Mouse (Mus musculus) hindbrain, embryonic 12.5 days (tissue): ENCODE data around the gene Senp2. TPM values are rescaled to one million over a fixed set of nuclear protein-coding genes. Genes with fewer than 3 reads are reported as not detected.
A peak's percentile ranks its signal among the peaks of the same experiment; 100 is the strongest.

Experiments used
- ATAC-seq: fragments of 200-750 bp; cut with Nextera tagmentation; 2 replicates; pipeline ENCODE4 v1.8.0; 2017; ENCODE audit warnings: moderate TSS enrichment; ENCODE audit not compliant: low FRiP score
- H3K27ac ChIP-seq: fragments of 300-500 bp; sonication (generic); 2 replicates; pipeline ENCODE4 v1.5.1; 2016; ENCODE audit warnings: mild to moderate bottlenecking
- H3K27me3 ChIP-seq: fragments of 300-500 bp; sonication (generic); 2 replicates; pipeline ENCODE4 v1.6.1; 2016; ENCODE audit warnings: mild to moderate bottlenecking
- H3K36me3 ChIP-seq: fragments of 300-500 bp; sonication (generic); 2 replicates; pipeline ENCODE4 v1.6.1; 2016; ENCODE audit warnings: mild to moderate bottlenecking
- H3K4me1 ChIP-seq: fragments of 300-500 bp; sonication (generic); 2 replicates; pipeline ENCODE4 v1.6.1; 2016
- H3K4me2 ChIP-seq: fragments of 300-500 bp; sonication (generic); replicated peaks from 2 replicates; pipeline ENCODE4 v1.6.1; 2016; ENCODE audit warnings: mild to moderate bottlenecking
- H3K4me3 ChIP-seq: fragments of 300-500 bp; sonication (generic); 2 replicates; pipeline ENCODE4 v1.5.1; 2016; ENCODE audit warnings: mild to moderate bottlenecking
- H3K9ac ChIP-seq: fragments of 300-500 bp; sonication (generic); 2 replicates; pipeline ENCODE4 v1.6.1; 2016; ENCODE audit warnings: mild to moderate bottlenecking, moderate library complexity
- H3K9me3 ChIP-seq: fragments of 300-500 bp; sonication (generic); replicated peaks from 2 replicates; pipeline ENCODE4 v1.6.1; 2016; ENCODE audit warnings: mild to moderate bottlenecking
- WGBS: fragments of 180-500 bp; shearing (Covaris S2); methylation state at CpG from one replicate; pipeline ENCODE4 v1.1.7; 2016; 5-methylcytosine and 5-hydroxymethylcytosine counted together
- polyA plus RNA-seq: library from polyadenylated mRNA; unstranded; fragments of >200 nt; fragmentation: Nextera tagmentation; extraction: Ambion mirVana; gene quantifications from 2 replicates; pipeline ENCODE4 v1.2.1, GENCODE M21; 2016

Senp2 gene
- polyA plus RNA-seq, 1 experiment from 2014 or later = 64.5 TPM

GRCm38 (mm10) chr16:22038554-22038953 is 29.3 kb downstream of the Senp2 start:
- Histone ChIP-seq H3K36me3 (peaks cover 58% of the 10 kb centered on the region), H3K4me2 (no peak overlapping the region), H3K4me3 (no peak overlapping the region), H3K9me3 (no peaks in the 10 kb centered on the region), H3K27me3 (no peaks in the 10 kb centered on the region), H3K9ac (no peak overlapping the region), H3K4me1 (no peaks in the 10 kb centered on the region), H3K27ac (no peak overlapping the region)
- no peak for ATAC-seq
- 91% methylated on average over 10 of the region's 10 CpGs for WGBS

DNA sequence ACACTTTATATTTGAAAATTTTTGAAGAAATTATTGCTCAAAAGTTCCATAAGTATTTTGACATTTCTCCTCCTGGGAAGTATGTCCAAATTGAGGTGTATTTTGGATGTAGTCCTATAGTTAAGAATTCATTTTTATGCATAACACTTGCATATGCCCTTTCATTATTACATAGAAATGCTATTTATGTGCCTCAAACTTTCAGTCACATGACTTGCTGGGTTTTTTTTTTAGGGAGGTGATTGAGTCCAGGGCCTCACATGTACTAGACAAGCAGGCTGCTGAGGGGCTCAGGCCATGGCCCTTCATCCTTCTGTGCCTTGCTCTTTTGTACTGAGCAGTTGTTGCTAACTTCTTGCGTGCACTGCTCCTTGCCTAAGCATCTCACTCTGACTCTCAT is 30.7 kb downstream of the Senp2 start:
- no peak for ATAC-seq
- Histone ChIP-seq H3K9ac (no peak overlapping the region), H3K9me3 (no peaks in the 10 kb centered on the region), H3K4me1 (no peaks in the 10 kb centered on the region), H3K27ac (no peak overlapping the region), H3K4me3 (no peak overlapping the region), H3K4me2 (no peak overlapping the region), H3K27me3 (no peaks in the 10 kb centered on the region), H3K36me3 (peaks cover 71% of the 10 kb centered on the region)
- WGBS = 93% methylated on average over 1 of the region's 1 CpGs

GRCm38 (mm10) chr16:22043830-22044229 is 34.5 kb downstream of the Senp2 start:
- Histone ChIP-seq H3K27ac (no peak overlapping the region), H3K4me3 (no peak overlapping the region), H3K36me3 (peaks cover 62% of the 10 kb centered on the region), H3K4me1 (no peaks in the 10 kb centered on the region), H3K9me3 (no peaks in the 10 kb centered on the region), H3K9ac (no peak overlapping the region), H3K4me2 (no peak overlapping the region), H3K27me3 (no peaks in the 10 kb centered on the region)
- no peak for ATAC-seq
- 93% methylated on average over 4 of the region's 4 CpGs for WGBS

GRCm38 (mm10) chr16:22045930-22046329 is 36.6 kb downstream of the Senp2 start:
- ATAC-seq = no peak
- peaks cover 52% of the 10 kb centered on the region for H3K36me3 ChIP-seq
- H3K27me3 ChIP-seq = no peaks in the 10 kb centered on the region
- no peaks in the 10 kb centered on the region for H3K9me3 ChIP-seq
- H3K4me1 ChIP-seq = no peaks in the 10 kb centered on the region
- no peak overlapping the region for H3K27ac ChIP-seq
- 96% methylated on average over 3 of the region's 3 CpGs for WGBS
- no peak overlapping the region for H3K4me2 ChIP-seq
- H3K4me3 ChIP-seq = no peak overlapping the region
- no peak overlapping the region for H3K9ac ChIP-seq

DNA sequence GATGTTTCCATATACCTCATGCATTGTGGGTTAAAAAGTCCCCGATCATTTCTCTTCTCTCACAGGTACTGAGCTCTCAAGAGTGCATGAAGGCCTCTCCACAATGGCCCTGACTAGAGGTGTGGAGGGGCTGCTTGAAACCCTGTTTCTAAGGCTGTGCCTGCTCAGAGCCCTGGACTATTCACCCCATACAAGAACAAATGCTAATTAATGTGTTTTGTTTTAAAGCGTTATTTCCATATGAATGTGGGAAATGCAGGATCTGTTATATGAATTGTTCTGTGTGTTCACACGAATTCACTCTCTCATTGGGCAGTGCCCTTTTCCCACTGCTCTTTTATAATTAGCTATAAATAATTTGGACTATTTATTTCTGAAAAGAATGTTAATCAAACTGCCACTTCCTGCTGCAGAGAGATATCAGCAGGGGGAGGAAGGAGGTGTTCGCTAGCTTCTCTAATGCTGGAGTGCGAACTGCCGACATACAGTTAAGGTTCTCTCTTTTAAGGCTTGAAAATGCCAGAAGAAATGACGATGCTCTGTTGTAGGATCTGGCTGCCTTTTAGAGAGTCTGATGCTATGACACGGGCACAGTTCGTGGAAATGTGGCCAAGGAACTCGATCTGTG is 37.6 kb downstream of the Senp2 start:
- Histone ChIP-seq H3K4me3 (no peak overlapping the region), H3K36me3 (peaks cover 44% of the 10 kb centered on the region), H3K4me1 (no peaks in the 10 kb centered on the region), H3K27ac (no peak overlapping the region; the same call in 1 of the 2 replicates), H3K4me2 (no peak overlapping the region), H3K9ac (no peak overlapping the region), H3K27me3 (no peaks in the 10 kb centered on the region), H3K9me3 (no peaks in the 10 kb centered on the region)
- no peak for ATAC-seq
- WGBS = 92% methylated on average over 10 of the region's 10 CpGs

DNA sequence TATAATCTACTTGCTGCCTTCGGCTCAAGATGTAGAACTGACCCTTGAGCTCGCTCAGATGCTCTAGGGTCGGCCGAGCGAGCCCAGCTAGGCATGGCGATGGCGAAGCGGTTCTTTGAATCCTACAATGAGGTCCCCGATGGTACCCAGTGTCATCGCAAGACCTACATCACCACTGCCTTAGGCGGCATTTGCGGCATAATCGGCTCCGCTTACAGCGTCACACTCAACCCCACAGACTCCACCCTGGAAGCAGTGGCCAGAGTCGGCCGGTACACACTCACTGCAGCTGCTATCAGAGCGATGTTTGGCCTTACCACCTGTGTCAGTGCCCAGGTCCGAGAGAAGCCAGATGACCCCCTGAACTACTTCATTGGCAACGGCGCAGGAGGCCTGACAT is 44.1 kb downstream of the Senp2 start:
- Histone ChIP-seq H3K9ac (no peak overlapping the region), H3K27ac (no peak overlapping the region), H3K4me2 (no peak overlapping the region), H3K9me3 (no peaks in the 10 kb centered on the region), H3K27me3 (no peaks in the 10 kb centered on the region), H3K36me3 (peaks cover 6% of the 10 kb centered on the region; the same call in 1 of the 2 replicates), H3K4me1 (no peaks in the 10 kb centered on the region), H3K4me3 (no peak overlapping the region)
- WGBS = 92% methylated on average over 21 of the region's 21 CpGs
- no peak for ATAC-seq

- peak; percentile 67 for ATAC-seq
- no peaks in the 10 kb centered on the region for H3K9me3 ChIP-seq
- no peak overlapping the region for H3K4me2 ChIP-seq
- no peaks in the 10 kb centered on the region for H3K27me3 ChIP-seq
- no peak overlapping the region for H3K9ac ChIP-seq
- 67% methylated on average over 6 of the region's 6 CpGs for WGBS
- H3K27ac ChIP-seq = no peak overlapping the region
- H3K36me3 ChIP-seq = peaks cover 37% of the 10 kb centered on the region
- H3K4me1 ChIP-seq = no peaks in the 10 kb centered on the region
- no peak overlapping the region for H3K4me3 ChIP-seq
These were observed 48.2 kb downstream of the Senp2 start for GRCm38 (mm10) chr16:22057498-22057897.

GRCm38 (mm10) chr16:22058871-22059270 is 49.6 kb downstream of the Senp2 start:
- Histone ChIP-seq H3K9ac (no peak overlapping the region), H3K27me3 (no peaks in the 10 kb centered on the region), H3K4me1 (no peaks in the 10 kb centered on the region), H3K36me3 (peaks cover 47% of the 10 kb centered on the region), H3K4me2 (no peak overlapping the region), H3K9me3 (no peaks in the 10 kb centered on the region), H3K27ac (no peak overlapping the region), H3K4me3 (no peak overlapping the region)
- ATAC-seq = no peak
- 95% methylated on average over 7 of the region's 7 CpGs for WGBS

- H3K9ac ChIP-seq = no peak overlapping the region
- no peaks in the 10 kb centered on the region for H3K4me1 ChIP-seq
- no peak for ATAC-seq
- H3K27me3 ChIP-seq = no peaks in the 10 kb centered on the region
- H3K4me3 ChIP-seq = no peak overlapping the region
- no peak overlapping the region for H3K4me2 ChIP-seq
- H3K27ac ChIP-seq = no peak overlapping the region
- no peaks in the 10 kb centered on the region for H3K9me3 ChIP-seq
- WGBS = 95% methylated on average over 10 of the region's 10 CpGs
- peaks cover 63% of the 10 kb centered on the region for H3K36me3 ChIP-seq
These were observed 51.1 kb downstream of the Senp2 start for GRCm38 (mm10) chr16:22060416-22060815.

DNA sequence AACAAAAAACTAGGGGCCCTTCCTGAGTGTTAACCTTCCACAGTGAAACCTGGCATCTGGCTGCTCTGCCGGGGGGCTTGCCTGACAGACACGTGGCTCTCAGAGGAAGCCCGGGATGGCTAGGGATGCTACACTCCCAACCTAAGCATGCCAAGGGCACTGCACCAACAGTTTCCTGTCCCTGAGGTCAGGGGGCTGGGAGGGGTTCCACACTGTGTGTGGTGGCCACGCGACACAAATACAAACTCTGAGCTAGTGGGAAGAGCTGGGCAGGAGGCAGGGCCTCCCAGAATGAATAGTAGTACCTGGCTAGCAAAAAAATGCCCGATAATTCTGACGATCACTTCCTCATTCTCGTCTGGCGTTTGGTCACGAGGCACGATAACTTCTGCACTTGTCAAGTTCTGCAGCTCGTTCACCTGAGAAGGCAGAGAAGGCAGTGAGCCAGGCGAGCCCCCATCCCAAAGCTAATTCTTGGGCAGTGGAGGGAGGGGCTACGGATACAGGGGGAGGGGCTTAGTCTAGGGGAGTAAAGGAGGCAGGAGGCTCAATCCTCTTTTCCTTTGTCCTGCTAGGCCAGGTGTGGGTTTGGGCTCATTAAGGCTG is 52.4 kb downstream of the Senp2 start:
- no peak for ATAC-seq
- Histone ChIP-seq H3K27ac (no peak overlapping the region), H3K4me2 (no peak overlapping the region), H3K4me3 (no peak overlapping the region), H3K9me3 (no peaks in the 10 kb centered on the region), H3K9ac (no peak overlapping the region), H3K4me1 (no peaks in the 10 kb centered on the region), H3K27me3 (no peaks in the 10 kb centered on the region), H3K36me3 (peaks cover 74% of the 10 kb centered on the region)
- 88% methylated on average over 14 of the region's 14 CpGs for WGBS

- Histone ChIP-seq H3K9ac (no peak overlapping the region), H3K4me3 (no peak overlapping the region), H3K4me1 (no peaks in the 10 kb centered on the region), H3K9me3 (no peaks in the 10 kb centered on the region), H3K27ac (no peak overlapping the region), H3K36me3 (peaks cover 81% of the 10 kb centered on the region), H3K4me2 (no peak overlapping the region), H3K27me3 (no peaks in the 10 kb centered on the region)
- WGBS = 81% methylated on average over 4 of the region's 4 CpGs
- no peak for ATAC-seq
These were observed 53.0 kb downstream of the Senp2 start for GRCm38 (mm10) chr16:22062284-22062683.

DNA sequence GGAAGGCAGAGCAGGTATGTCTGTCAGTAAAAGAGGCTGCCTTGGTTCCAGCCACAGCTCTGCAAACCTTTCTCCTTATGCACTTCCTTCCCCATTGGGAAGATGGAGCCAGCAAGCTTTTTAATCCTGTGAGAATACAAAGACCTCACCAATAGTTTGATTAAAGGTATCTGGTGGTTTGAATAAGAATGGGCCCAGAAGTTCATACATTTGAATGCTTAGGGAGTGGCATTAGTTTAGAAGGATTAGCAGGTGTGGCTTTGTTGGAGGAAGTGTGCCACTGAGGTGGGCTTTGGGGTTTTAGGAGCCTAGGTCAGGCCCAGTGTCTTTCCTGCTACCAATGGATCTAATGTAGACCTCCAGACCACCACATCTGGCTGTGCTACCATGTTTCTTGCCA is 56.3 kb downstream of the Senp2 start:
- no peaks in the 10 kb centered on the region for H3K27me3 ChIP-seq
- H3K36me3 ChIP-seq = peaks cover 97% of the 10 kb centered on the region
- no peak for ATAC-seq
- no peak overlapping the region for H3K27ac ChIP-seq
- no peaks in the 10 kb centered on the region for H3K4me1 ChIP-seq
- no peak overlapping the region for H3K4me2 ChIP-seq
- H3K9ac ChIP-seq = no peak overlapping the region
- no peaks in the 10 kb centered on the region for H3K9me3 ChIP-seq
- no peak overlapping the region for H3K4me3 ChIP-seq

DNA sequence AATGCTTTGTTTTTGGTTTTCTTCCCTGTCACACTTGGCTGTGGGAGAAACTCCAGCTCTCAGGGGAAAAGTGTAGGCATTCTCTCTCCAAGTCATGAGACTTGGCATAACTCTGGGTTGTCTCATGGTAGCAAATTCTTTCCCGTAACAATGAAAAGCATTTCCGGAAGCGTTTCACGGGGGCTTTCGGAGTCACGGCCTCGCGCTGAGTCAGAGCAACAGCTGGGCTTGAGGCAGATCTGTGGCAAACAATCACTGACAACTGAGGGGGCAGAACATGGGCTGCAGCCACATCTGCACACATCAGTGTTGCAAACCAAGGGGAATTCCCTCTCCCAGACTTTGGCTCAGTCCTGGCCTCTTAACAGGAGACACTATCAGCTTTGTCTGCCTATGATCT is 58.1 kb downstream of the Senp2 start:
- ATAC-seq = no peak
- Histone ChIP-seq H3K27ac (no peak overlapping the region), H3K9me3 (no peaks in the 10 kb centered on the region), H3K4me1 (no peaks in the 10 kb centered on the region), H3K36me3 (peaks cover 94% of the 10 kb centered on the region), H3K27me3 (no peaks in the 10 kb centered on the region), H3K4me2 (no peak overlapping the region), H3K4me3 (no peak overlapping the region), H3K9ac (no peak overlapping the region)
- WGBS = 90% methylated on average over 8 of the region's 8 CpGs
